Mouse (Mus musculus) large intestine, adult 2 months (tissue): ENCODE measurements around the gene Gale. TPM values are rescaled to one million over a fixed set of nuclear protein-coding genes. Genes with fewer than 3 reads are reported as not detected.

Experiments used
- DNase-seq: peaks from one replicate; pipeline ENCODE4 v3.0.0-alpha.2; 2012; ENCODE audit warnings: low read depth, low spot score
- WGBS: fragments of 180-500 bp; shearing (Covaris S2); methylation state at CpG from one replicate; pipeline ENCODE4 v1.1.7; 2018; 5-methylcytosine and 5-hydroxymethylcytosine counted together
- polyA plus RNA-seq: library from polyadenylated mRNA; depleted of rRNA; stranded (reverse); fragments of >200 nt; gene quantifications from 2 replicates; pipeline ENCODE4 v1.2.3, GENCODE M21; 2012; rRNA removed

Gene Gale
- polyA plus RNA-seq, result 276 and 295 TPM in 2 replicates

DNA sequence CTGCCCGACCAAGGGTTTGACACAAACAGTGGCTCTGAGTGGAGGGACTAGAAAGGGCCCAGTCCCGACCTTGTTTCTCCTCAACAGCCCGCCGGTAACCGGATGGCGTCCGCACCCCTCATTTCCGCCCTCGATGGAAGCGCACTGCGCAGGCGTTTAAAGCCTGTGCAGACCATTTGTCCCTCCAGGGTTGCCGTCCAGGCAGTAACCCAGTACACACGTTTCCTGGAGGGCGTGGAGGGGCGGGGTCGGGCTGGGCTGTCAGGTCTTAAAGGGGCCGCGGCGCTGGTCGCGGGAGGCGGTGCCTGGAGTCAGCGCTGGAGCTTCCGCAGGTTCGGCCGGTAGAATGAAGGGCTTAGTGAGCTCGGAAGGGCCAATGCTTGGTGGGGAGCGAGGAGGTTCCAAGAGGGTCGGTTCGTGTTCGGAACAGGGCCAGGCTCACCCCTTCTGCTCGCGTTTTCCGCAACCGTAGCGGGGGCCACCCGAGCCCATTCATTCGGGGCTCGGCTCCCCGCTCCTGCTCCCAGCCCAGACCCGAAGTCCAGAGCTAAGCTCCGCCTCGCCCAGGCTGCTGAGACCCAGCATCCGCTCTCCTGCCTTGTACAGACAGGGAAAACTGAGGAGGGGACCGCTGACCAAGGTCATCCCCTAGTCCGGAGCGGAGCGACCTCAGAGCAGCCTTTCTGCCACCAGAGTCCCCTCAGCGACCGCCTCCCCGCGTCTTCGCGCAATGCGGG, at the start of gene Gale:
Gale (plus strand) TSS at position 271 of the 737 bp plus-strand sequence.
- peak; percentile 94 for DNase-seq
- under 1% methylated on average over 56 of the region's 56 CpGs for WGBS

DNA sequence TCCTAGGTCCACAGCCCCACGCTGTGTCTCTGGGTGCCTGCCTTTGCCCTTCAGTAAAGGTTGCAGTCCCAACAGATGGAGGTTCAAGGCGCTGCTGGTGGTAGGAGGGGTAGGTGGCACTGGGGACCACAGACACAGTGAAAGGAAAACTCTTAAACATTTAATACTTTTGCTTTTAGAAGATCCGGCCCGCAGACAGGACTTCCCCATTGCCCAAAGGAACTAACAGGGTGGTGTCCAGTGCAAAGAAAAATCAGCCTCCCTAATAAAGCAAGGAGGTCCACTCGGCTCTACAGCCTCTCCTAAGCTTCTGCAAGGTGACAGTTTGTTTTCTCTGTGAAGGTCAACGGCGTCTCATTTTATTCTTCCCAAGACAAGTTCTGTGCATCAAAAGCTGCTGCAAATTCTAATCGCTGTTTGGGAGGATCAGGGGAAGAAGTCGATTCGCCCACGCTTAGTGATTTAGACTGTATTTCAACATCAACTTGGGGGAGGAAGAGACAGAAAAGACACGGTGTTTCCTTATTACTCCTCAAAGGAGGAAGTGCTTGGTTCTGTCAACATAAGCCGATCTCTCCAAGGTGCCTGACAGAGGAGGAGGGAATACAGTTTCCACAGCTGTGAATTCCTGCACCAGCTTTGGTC, 44.8 kb upstream of the Gale start:
- peak; percentile 69 for DNase-seq
- 29% methylated on average over 13 of the region's 13 CpGs for WGBS

GRCm38 (mm10) chr4:135919280-135919639, 44.3 kb upstream of the Gale start:
- WGBS, result 45% methylated on average over 3 of the region's 3 CpGs

DNA sequence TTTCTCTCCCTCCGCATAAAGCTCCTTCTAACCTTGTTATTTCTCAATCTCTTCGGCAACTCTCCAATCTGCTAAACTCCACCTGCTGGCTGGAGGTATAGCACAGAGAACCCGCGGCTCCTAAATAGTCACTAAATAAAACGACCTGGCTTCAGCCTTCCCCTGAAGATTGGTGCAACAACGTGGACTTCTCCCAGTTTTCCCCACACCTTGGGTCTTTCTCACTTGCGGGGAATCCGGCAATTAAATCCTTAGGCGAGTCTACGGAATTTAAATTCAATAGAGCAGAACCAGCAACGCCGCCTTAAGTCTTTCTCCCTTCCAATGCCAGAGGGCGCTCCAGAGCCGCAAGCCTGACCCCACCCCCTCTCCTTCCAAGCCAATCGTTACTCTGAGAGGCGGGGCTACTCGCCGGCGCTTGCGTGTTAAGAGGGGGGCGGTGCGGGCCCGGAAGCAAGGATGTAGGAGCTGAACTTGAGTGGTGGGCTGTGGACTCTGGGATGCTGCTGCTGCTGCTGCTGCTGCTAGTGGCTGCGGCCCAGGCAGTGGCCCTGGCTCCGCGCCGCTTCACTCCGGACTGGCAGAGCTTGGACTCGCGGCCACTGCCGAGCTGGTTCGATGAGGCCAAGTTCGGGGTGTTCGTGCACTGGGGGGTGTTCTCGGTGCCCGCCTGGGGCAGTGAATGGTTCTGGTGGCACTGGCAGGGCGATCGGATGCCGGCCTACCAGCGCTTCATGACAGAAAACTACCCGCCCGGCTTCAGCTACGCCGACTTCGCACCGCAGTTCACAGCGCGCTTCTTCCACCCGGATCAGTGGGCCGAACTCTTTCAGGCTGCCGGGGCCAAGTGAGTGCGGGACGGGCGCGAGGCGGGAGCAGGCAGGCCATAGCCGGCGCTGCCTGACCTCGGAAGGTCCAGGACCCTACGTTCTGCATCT, 43.0 kb upstream of the Gale start, which contains the start of gene Fuca1:
Fuca1 (plus strand) TSS at position 432 of the 938 bp plus-strand sequence.
- under 1% methylated on average over 60 of the region's 60 CpGs for WGBS
- DNase-seq, result peak; percentile 93

More at GRCm38 (mm10) chr4:135919280-135919639, 44.3 kb upstream of the Gale start:
- peak; percentile 76 for DNase-seq

DNA sequence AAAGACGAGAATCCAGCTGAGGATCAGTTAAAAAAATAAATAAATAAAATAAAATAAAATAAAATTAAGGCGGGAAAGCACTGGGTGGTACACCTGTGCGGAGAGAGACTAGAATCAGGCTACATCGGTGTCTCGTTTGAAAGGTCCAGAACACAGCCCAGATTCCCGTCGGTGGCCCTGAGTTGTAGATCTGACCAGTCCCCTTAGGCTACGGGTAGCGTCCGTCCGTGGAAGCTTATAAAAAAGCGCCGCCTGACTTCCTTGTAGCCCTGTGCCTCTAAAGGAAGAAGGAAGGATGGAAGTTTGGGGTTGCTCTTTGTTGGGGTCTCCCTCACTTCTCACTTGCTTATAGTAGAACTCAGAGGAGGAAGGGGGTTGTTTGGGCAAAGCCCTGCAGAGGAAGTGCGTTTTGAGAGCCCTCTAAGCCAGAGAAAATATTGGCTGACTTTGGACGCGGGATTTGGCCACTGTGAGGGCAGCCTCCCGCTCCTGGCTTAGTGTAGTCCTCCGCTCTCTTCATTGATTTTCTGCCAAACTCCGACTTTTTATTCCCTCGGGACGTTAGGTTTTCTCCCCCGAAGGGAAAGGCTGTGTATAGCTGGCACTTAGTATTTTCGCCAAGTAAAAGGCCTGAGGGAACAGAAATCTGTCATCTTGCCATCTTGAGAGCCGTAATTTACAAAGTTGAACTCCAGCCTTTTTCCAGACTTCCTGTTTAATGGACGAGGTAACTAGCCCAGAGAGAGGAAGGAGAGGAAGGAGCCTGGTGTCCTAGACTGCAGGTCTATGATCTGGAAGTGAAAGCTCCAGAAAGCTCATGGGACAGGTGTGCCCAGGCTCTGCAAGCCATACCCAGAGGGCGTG, 42.0 kb upstream of the Gale start:
- 1% methylated on average over 26 of the region's 26 CpGs for WGBS
- no peak for DNase-seq

- WGBS, result 33% methylated on average over 1 of the region's 1 CpGs
- DNase-seq, result no peak
Observed at GRCm38 (mm10) chr4:135922190-135922589, 41.3 kb upstream of the Gale start.

DNA sequence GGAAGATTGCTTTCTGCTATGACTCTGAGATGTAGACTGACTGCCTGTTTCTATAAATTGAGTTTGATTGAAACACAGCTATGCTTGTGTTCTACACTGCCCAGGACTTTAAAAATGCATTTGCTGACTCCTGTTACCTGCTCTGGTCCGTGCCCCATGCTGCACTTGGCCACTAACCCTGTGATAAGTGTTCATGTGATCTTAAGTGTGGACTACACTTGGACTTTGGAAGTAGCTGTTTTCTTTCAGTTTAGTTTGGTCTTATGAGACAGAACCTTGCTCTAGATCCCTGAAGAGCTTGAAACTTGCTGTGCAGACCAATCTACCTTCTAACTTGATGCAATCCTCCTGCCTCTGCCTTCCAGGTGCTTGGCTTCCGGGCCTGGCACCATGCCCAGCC, 39.1 kb upstream of the Gale start:
- DNase-seq, result no peak
- WGBS, result 40% methylated on average over 2 of the region's 2 CpGs

DNA sequence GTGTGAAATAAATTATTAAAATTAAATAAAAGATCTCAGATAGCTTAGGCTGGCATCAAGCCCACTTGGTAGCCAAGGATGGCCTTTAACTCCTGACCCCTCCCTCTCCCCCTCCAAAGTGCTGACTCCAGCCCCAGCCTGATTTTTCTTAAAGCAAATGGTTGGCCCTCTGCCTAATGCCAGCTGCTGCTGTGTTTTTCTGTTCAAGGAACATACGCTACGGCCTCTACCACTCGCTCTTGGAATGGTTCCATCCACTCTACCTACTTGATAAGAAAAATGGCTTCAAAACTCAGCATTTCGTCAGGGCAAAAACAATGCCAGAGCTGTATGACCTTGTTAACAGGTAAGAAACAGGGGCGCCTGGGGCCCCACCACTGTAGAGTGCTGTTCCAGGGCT, 38.2 kb upstream of the Gale start:
- 89% methylated on average over 5 of the region's 5 CpGs for WGBS
- no peak for DNase-seq

DNA sequence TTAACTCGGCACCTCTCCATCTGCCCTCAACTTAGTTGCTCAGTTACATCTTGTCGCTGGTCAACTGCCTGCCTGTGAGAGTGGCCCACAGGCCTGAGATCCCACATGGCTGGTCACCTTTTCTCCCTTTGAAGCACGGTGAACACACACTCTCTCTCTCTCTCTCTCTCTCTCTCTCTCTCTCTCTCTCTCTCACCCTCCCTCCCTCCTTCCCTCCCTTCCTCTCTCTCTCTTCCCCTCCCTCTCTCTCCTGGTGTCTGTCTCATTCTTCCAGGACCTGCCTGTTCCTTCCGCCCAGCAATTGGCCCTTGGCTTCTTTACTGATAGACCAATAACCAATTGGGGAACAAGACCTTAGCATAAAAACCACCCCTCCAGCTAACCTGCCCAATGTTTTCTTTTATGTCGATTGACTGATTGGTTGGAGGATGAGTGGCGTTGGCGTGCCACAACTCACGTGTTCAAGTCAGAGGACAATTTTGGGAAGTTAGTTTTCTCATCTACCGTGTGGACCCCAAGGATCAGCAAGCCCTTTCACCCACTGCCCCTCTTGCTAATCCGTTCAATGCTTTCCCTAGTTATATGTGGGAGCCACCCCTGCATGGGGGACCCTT, 37.2 kb upstream of the Gale start:
- 92% methylated on average over 10 of the region's 10 CpGs for WGBS
- no peak for DNase-seq

- 90% methylated on average over 3 of the region's 3 CpGs for WGBS
- DNase-seq, result no peak
Observed at GRCm38 (mm10) chr4:135926861-135927260, 36.7 kb upstream of the Gale start.

GRCm38 (mm10) chr4:135928376-135928775, 35.2 kb upstream of the Gale start:
- DNase-seq, result no peak
- 90% methylated on average over 9 of the region's 9 CpGs for WGBS

DNA sequence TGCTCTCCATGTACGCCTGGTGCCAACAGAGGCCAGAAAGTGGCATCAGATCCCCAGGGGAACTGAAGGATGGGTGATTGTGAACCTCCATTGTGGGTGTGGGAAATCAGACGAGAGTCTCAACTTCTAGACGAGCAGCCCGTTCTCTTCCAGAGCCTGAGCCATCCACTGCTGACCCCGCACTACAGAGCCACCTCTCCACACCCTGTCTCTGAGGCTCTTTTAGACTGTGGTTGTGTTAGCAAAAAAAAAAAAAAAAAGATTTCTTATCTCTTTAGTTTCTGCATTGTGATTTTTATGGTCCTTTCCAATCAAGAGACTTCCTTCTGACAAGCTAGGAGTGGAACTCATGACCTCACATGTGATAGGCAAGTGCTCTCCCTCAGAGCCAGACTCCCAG, 34.1 kb upstream of the Gale start:
- WGBS, result 56% methylated on average over 5 of the region's 5 CpGs
- DNase-seq, result no peak

- WGBS, result 65% methylated on average over 9 of the region's 9 CpGs
- DNase-seq, result no peak
Observed at GRCm38 (mm10) chr4:135929828-135930227, 33.7 kb upstream of the Gale start.

DNA sequence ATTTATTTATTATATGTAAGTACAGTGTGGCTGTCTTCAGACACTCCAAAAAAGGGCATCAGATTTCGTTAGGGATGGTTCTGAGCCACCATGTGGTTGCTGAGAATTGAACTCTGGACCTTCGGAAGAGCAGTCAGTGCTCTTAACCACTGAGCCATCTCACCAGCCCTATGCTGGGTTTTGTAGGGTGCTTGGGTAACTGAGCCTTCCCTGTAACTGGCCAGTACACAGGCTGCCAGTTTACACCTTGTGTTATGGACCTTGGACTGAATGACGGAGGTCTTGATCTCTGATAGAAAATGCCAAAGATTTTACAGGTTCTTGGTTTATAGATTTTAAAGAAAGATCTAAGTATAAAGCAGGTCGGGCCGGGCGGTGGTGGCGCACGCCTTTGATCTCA, 33.3 kb upstream of the Gale start:
- 76% methylated on average over 8 of the region's 8 CpGs for WGBS
- no peak for DNase-seq

- 63% methylated on average over 5 of the region's 5 CpGs for WGBS
- DNase-seq, result no peak
Observed at GRCm38 (mm10) chr4:135931832-135932231, 31.7 kb upstream of the Gale start.

DNA sequence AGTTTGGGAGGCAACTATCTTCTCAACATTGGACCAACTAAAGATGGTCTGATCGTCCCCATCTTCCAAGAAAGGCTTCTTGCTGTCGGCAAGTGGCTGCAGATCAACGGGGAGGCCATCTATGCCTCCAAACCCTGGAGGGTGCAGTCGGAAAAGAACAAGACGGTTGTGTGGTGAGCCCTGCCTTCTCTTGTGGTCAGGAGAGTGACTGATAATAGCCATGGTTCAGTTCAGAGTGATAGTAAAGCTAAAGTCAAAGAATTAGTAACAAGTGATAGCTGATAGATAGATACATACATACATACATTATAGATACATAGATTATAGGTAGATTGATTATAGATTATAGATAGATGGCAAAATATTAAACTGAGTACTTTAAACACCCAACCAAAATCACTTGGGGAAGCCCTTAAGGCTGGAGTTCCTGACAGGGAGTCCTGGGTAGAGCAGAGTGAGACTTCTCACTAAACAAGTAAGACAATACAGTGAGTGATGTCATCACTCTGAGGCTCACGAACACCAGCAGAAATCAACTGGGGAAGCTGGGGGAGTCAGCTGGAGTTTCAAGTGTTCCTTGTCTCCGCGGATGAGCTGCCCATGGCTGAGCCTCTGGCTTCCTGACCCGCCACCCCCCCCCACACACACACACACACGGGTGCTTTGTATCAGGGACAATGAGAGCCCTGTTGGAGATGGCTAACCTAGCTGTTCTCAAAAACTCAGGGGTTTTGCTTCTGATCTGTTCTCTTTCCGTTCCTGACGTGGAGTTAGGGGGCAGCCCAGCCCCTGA, 28.6 kb upstream of the Gale start:
- WGBS, result 78% methylated on average over 12 of the region's 12 CpGs
- DNase-seq, result no peak

DNA sequence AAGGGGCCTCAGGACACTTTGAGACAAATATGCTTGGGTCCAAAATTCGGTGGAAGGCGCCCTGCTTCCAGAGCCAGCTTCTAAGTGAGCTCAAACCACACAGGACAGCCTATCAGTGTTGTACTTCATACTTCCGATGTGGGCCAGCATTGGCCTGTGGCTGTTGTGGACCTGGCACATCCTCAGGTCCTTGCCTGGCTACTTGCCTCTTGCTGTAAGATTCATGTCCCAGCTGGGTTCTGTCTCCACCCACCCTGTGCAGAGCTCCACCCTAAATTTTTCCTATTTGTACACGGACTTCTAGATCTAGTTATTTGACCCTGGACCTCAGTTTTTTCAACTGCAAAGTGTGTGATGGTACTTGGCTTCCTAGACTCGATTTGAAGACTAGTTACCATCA, 28.0 kb upstream of the Gale start:
- 70% methylated on average over 5 of the region's 5 CpGs for WGBS
- DNase-seq, result no peak

DNA sequence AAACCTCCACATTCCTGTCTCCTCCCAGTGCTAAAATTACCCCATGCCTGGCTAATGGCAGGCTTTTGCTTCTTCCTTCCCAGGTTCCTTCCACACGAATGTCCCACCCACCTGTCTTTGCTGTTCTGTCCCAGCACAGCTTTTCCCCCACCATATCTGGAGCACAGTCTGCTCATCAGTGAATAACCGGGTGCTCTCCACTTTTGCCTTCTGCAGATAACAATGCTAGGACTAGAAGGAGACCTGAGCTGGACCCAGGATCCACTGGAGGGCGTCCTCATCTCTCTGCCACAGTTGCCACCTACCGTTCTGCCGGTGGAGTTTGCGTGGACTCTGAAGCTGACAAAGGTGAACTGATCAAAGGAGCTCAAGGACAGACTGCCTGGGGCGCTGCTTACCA, 24.7 kb upstream of the Gale start:
- WGBS, result 83% methylated on average over 7 of the region's 7 CpGs
- DNase-seq, result no peak
